Mouse (Mus musculus): ENCODE measurements around the gene Syngap1. TPM values are rescaled to one million over a fixed set of nuclear protein-coding genes. Genes with fewer than 3 reads are reported as not detected.
A peak's percentile ranks its signal among the peaks of the same experiment; 100 is the strongest.

Syngap1 gene
- total and polyA plus RNA-seq, 3 experiments: 2.7 to 24.6 TPM; not detected in 1

- TF ChIP-seq RAD21 (IDR thresholded peaks at IDR 0.05; ENCODE audit: low read depth, low read length) (no peak), GATA1 (IDR thresholded peaks at IDR 0.05; ENCODE audit: low read depth, low read length) (peak; percentile 95), ZKSCAN1 (IDR thresholded peaks at IDR 0.05; ENCODE audit: low read depth, low read length) (no peak), ELF1 (IDR thresholded peaks at IDR 0.05; ENCODE audit: low read depth, low read length) (peak; percentile 71), SMC3 (IDR thresholded peaks at IDR 0.05; ENCODE audit: low read depth, low read length) (no peak), RCOR1 (IDR thresholded peaks at IDR 0.05; ENCODE audit: low read depth, low read length) (peak; percentile 77)
Measured at GRCm38 (mm10) chr17:26956895-26957294, 15.8 kb downstream of the Syngap1 start (continued).

- Histone ChIP-seq H3K9ac (ENCODE audit: control insufficient read depth, low read depth, low read length, poor library complexity, severe bottlenecking) (no peak overlapping the region; the same call in 1 of the 2 replicates), H3K4me3 (ENCODE audit: control insufficient read depth in 1 of 2, insufficient read depth in 1 of 2, low read depth in 2 of 2, low read length in 2 of 2) (no peak overlapping the region), H3K4me1 (ENCODE audit: control insufficient read depth in 1 of 2, insufficient read depth in 2 of 2, low read length in 2 of 2) (peaks cover 7 to 30% of the 10 kb centered on the region in 2 experiments; a peak in 3 of 4 replicates), H3K27me3 (ENCODE audit: control insufficient read depth in 1 of 2, insufficient read depth in 2 of 2, low read length in 2 of 2) (no peaks in the 10 kb centered on the region), H3K79me2 (ENCODE audit: control insufficient read depth, insufficient read depth, low read length, poor library complexity) (peaks cover 4% of the 10 kb centered on the region), H3K36me3 (ENCODE audit: control insufficient read depth in 1 of 2, insufficient read depth in 2 of 2, low read length in 2 of 2) (peaks cover 0 to 22% of the 10 kb centered on the region in 2 experiments; a peak in 3 of 4 replicates), H3K9me3 (replicated peaks; ENCODE audit: insufficient read depth, low read length) (no peaks in the 10 kb centered on the region), H3K27ac (ENCODE audit: control insufficient read depth, low read depth, low read length) (no peak overlapping the region)
- no peak for TF ChIP-seq E2F4 (IDR thresholded peaks at IDR 0.05; ENCODE audit: borderline replicate concordance, low read depth, low read length)
- TF ChIP-seq ELF1 (IDR thresholded peaks at IDR 0.05; ENCODE audit: low read depth, low read length): no peak
- no peak for TF ChIP-seq KAT2A (conservative IDR thresholded peaks at IDR 0.05; ENCODE audit: low read depth, low read length)
- no peak for TF ChIP-seq MAX (IDR thresholded peaks at IDR 0.05; ENCODE audit: low read length)
- TF ChIP-seq RAD21 (IDR thresholded peaks at IDR 0.05; ENCODE audit: low read depth, low read length): no peak
- TF ChIP-seq HCFC1 (IDR thresholded peaks at IDR 0.05; ENCODE audit: low read depth, low read length): no peak
- TF ChIP-seq JUND (IDR thresholded peaks at IDR 0.05; ENCODE audit: low read depth, low read length): no peak
- DNase-seq (ENCODE audit: low read depth, low spot score): no peak
Measured at GRCm38 (mm10) chr17:26957872-26958271, 16.8 kb downstream of the Syngap1 start.

DNA sequence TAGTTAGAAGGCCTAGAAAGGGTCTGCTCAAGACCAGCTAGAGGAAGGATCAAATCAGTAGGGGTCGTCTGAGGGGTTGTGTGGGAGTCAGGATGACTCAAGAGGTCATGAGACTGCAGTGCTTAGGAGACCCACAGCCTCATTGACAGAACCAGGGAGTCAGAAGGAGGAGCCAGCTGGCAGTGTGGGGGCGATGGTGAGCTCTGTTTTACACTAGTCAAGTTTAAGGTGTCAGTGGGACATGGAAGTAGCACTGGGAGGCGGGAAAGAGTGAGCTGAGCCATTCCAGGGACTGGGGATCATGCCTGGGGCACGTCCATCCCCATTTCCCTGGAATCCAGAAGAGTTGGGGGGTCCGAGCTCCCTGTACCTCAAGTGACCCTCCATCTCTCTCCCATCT, 17.8 kb downstream of the Syngap1 start:
- TF ChIP-seq USF2 (IDR thresholded peaks at IDR 0.05; ENCODE audit: borderline replicate concordance in 1 of 2, insufficient read depth in 1 of 2, low read depth in 1 of 2, low read length in 2 of 2) (no peak), CTCF (IDR thresholded peaks at IDR 0.05 in 2 of 3, conservative IDR thresholded peaks at IDR 0.05 in 1 of 3; ENCODE audit: control insufficient read depth in 1 of 3, insufficient read depth in 1 of 3, low read depth in 2 of 3, low read length in 3 of 3, poor library complexity in 1 of 3, severe bottlenecking in 1 of 3) (peak in 1 of 3 experiments; percentile 12; a peak in 1 of 6 replicates), ETS1 (IDR thresholded peaks at IDR 0.05; ENCODE audit: low read depth, low read length) (no peak), UBTF (IDR thresholded peaks at IDR 0.05; ENCODE audit: borderline replicate concordance, insufficient read depth, low read depth, low read length) (no peak)
- DNase-seq (ENCODE audit: low read depth, low spot score): no peak
- H3K27ac ChIP-seq (ENCODE audit: control insufficient read depth, low read depth, low read length): no peak overlapping the region
- H3K4me1 ChIP-seq (ENCODE audit: control insufficient read depth in 1 of 2, insufficient read depth in 2 of 2, low read length in 2 of 2): peaks cover 7 to 30% of the 10 kb centered on the region in 2 experiments; a peak in 3 of 4 replicates
- H3K4me3 ChIP-seq (ENCODE audit: control insufficient read depth in 1 of 2, insufficient read depth in 1 of 2, low read depth in 2 of 2, low read length in 2 of 2): no peak overlapping the region
- H3K36me3 ChIP-seq (ENCODE audit: control insufficient read depth in 1 of 2, insufficient read depth in 2 of 2, low read length in 2 of 2): peaks cover 0 to 22% of the 10 kb centered on the region in 2 experiments; a peak in 3 of 4 replicates
- no peak overlapping the region for H3K9ac ChIP-seq (ENCODE audit: control insufficient read depth, low read depth, low read length, poor library complexity, severe bottlenecking)
- peaks cover 4% of the 10 kb centered on the region for H3K79me2 ChIP-seq (ENCODE audit: control insufficient read depth, insufficient read depth, low read length, poor library complexity)
- no peaks in the 10 kb centered on the region for H3K27me3 ChIP-seq (ENCODE audit: control insufficient read depth in 1 of 2, insufficient read depth in 2 of 2, low read length in 2 of 2)
- no peaks in the 10 kb centered on the region for H3K9me3 ChIP-seq (replicated peaks; ENCODE audit: insufficient read depth, low read length)

All from MEL (cell line).